Mouse (Mus musculus) embryonic fibroblast, embryonic 13.5 days (primary cell): ENCODE measurements around the gene Arhgap20.

Source experiments
- CTCF ChIP-seq: IDR thresholded peaks from 2 replicates; pipeline ENCODE4 v1.5.1; 2011; ENCODE audit warnings: mild to moderate bottlenecking, control low read depth, low read length, moderate library complexity, borderline replicate concordance; ENCODE audit not compliant: insufficient read depth
- POLR2A ChIP-seq: IDR thresholded peaks from 2 replicates; pipeline ENCODE4 v1.6.1; 2011; ENCODE audit warnings: low read depth, mild to moderate bottlenecking, control low read depth, low read length, moderate library complexity

- TF ChIP-seq CTCF (no peak), POLR2A (no peak)
Measured at GRCm38 (mm10) chr9:51750144-51750543, 15.0 kb upstream of the Arhgap20 start.
